ENCODE assay signal across 16 mouse cellular contexts in the genomic region with DNA sequence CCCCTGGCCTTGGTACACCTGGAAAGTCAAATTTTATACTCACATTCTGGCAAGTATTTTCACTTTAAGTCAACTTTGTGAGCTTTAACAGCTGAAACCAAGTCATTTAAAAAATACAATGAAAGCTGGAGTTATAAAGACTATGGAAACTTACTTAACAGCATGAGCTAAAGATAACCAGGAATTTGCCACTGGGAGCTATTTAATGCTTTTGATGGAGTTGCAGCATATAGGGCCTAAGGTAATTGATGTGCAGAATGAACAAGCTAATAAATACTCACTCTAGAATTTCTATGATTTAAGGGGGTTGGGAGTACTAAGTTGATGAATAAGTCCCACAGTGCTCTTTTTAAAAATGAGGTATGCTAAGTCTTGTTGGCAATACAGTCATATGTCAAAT.
"Had no signal": no experiment of that assay in that cellular context is flagged by ENCODE, and none has a peak within 500 bp of the region (broad histone marks: within the 10 kb centered on the region; RNA-seq: fewer than 3 reads in every experiment).

No protein-coding gene starts in this region.

- H3K4me1 ChIP-seq: neural tube, embryonic 13.5 days; neural tube, embryonic 15.5 days; stomach, embryonic 15.5 days had no signal

- H3K9ac ChIP-seq: neural tube, embryonic 13.5 days; neural tube, embryonic 15.5 days; stomach, embryonic 15.5 days had no signal

- H3K36me3 ChIP-seq: neural tube, embryonic 13.5 days; neural tube, embryonic 15.5 days; stomach, embryonic 15.5 days had no signal

- H3K27me3 ChIP-seq: neural tube, embryonic 13.5 days; neural tube, embryonic 15.5 days; stomach, embryonic 15.5 days had no signal

- H3K27ac ChIP-seq: neural tube, embryonic 13.5 days; neural tube, embryonic 15.5 days; stomach, embryonic 15.5 days; stomach, postnatal 0 days had no signal

- H3K4me2 ChIP-seq: neural tube, embryonic 13.5 days; neural tube, embryonic 15.5 days; stomach, embryonic 15.5 days had no signal

- DNase-seq: retina, postnatal 1 day; right cerebral cortex, adult 18-20 months; right cerebral cortex, postnatal 14 days; right cerebral cortex, postnatal 25 days; right cerebral cortex, postnatal 4 days; spleen, adult 18-20 months; thymus, adult 18-20 months; thymus, adult 2 months; thymus, postnatal 14 days; thymus, postnatal 25 days; thymus, postnatal 36 days; thymus, postnatal 4 days had no signal

- H3K9me3 ChIP-seq: neural tube, embryonic 13.5 days; neural tube, embryonic 15.5 days; stomach, embryonic 15.5 days had no signal

- H3K4me3 ChIP-seq: neural tube, embryonic 13.5 days; neural tube, embryonic 15.5 days; stomach, embryonic 15.5 days had no signal
